Mouse (Mus musculus): ENCODE results near the gene Mars.

DNA sequence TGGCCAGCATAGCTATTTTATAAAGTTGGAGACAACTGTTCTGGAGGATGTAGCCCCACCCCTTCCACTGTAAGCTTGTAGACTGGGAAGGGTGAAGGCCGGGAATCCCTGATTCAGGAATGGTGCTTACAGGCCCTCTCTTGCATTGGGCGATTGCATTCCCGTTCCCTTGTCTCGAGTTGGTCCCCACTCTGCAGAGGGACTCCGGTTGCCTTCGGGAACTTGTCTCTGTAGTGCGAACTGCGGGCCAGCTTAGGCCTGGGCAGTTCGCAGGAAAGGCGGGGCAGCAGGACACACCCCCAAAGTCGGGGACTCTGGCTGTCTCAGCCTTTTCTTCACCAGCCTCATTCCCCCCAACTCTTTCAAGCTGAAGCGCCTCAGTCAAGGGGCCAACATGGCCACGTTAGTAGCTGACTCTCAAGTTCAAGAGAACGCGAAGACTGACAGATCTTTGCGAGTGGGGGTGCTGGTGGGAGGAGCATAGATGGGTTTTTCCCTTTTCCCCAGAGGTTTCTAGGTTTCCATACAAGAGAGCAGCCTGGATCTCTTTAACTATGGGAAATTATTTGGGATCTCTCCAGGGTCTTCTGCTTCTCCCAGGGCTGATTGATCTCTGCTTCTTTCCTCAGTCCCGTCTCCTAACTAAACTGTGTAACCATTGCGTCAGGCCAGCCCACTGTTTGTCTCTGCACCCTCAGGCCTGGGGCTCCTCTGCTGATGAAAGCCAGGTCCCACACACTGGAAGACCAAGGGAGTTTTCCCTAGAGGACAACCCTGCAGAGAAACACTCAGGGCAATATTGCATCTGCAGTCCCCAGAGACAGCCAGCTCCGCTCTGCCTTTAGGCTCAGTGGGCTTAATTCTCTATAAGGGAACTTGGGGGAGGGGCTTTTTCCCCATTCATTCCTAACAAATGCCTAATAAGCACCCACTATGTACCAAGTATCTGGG, 20.4 kb downstream of the Mars start:
- TF ChIP-seq CTCF (IDR thresholded peaks at IDR 0.05; ENCODE audit: low read depth, low read length) (no peak), GATA1 (IDR thresholded peaks at IDR 0.05; ENCODE audit: borderline replicate concordance, low read length) (no peak), POLR2AphosphoS5 (IDR thresholded peaks at IDR 0.05; ENCODE audit: insufficient replicate concordance, low read depth, low read length) (peak; percentile 91), TAL1 (conservative IDR thresholded peaks at IDR 0.05; ENCODE audit: low read depth, low read length) (no peak), GATA2 (IDR thresholded peaks at IDR 0.05; ENCODE audit: borderline replicate concordance, low read depth, low read length) (no peak)

All from G1E (cell line).